Comparison of ENCODE assay signal across 7 mouse cellular contexts in genomic region chr2:32487124-32487623, GRCm38 (mm10). TPM values are rescaled to one million over a fixed set of nuclear protein-coding genes. Genes with fewer than 3 reads are reported as not detected.
A peak's percentile ranks its signal among the peaks of the same experiment; 100 is the strongest.
DNase-seq lines count a peak whose midpoint lies in the region; ATAC-seq lines count a peak whose summit lies in the region.

No protein-coding gene starts in this region.

- peak; percentile 84 for DNase-seq in adrenal gland, adult 8-10 months
- peak; percentile 91 for DNase-seq in embryo, embryonic 9.5 days (ENCODE audit: extremely low spot score)
- DNase-seq in kidney, adult 18-20 months: peak; percentile 97
- peak; percentile 98 for DNase-seq in limb, embryonic 11.5 days (ENCODE audit: low spot score)
- DNase-seq in spleen, adult 18-20 months: peak; percentile 72 to 89

- H3K27me3 ChIP-seq in limb, embryonic 11.5 days (ENCODE audit: control insufficient read depth, insufficient read depth, low read length): no peaks in the 10 kb centered on the region
- no peaks in the 10 kb centered on the region for H3K27me3 ChIP-seq in midbrain, embryonic 15.5 days (replicated peaks)

- no peak overlapping the region for H3K4me2 ChIP-seq in limb, embryonic 11.5 days (ENCODE audit: low read depth, severe bottlenecking)
- no peak overlapping the region for H3K4me2 ChIP-seq in midbrain, embryonic 15.5 days

- no peaks in the 10 kb centered on the region for H3K36me3 ChIP-seq in limb, embryonic 11.5 days (ENCODE audit: control insufficient read depth, insufficient read depth, low read length)
- no peaks in the 10 kb centered on the region for H3K36me3 ChIP-seq in midbrain, embryonic 15.5 days (replicated peaks)

- H3K27ac ChIP-seq in limb, embryonic 11.5 days (replicated peaks; ENCODE audit: low read depth, low read length): no peak overlapping the region
- H3K27ac ChIP-seq in midbrain, embryonic 15.5 days: no peak overlapping the region

- ATAC-seq in granulocyte monocyte progenitor cell, adult 5-6 weeks (replicated peaks; ENCODE audit: poor library complexity, severe bottlenecking): peak; percentile 87
- ATAC-seq in limb, embryonic 11.5 days (ENCODE audit: insufficient number of reproducible peaks, low FRiP score, low TSS enrichment, low read depth): peak; percentile 54; the same call in 1 of the 2 replicates
- ATAC-seq in midbrain, embryonic 15.5 days (replicated peaks): peak; percentile 54; the same call in 1 of the 2 replicates

- H3K4me1 ChIP-seq in limb, embryonic 11.5 days (ENCODE audit: control insufficient read depth, insufficient read depth, low read length): peaks cover 5% of the 10 kb centered on the region; the same call in 1 of the 2 replicates
- H3K4me1 ChIP-seq in midbrain, embryonic 15.5 days: no peaks in the 10 kb centered on the region

- 6% methylated on average over 6 of the region's 6 CpGs for WGBS in limb, embryonic 11.5 days
- WGBS in midbrain, embryonic 15.5 days: 6% methylated on average over 6 of the region's 6 CpGs

- no peaks in the 10 kb centered on the region for H3K9me3 ChIP-seq in limb, embryonic 11.5 days (ENCODE audit: control insufficient read depth, low read length)
- no peaks in the 10 kb centered on the region for H3K9me3 ChIP-seq in midbrain, embryonic 15.5 days

- no peak overlapping the region for H3K4me3 ChIP-seq in limb, embryonic 11.5 days (ENCODE audit: low read depth, low read length)
- H3K4me3 ChIP-seq in midbrain, embryonic 15.5 days: no peak overlapping the region

- H3K9ac ChIP-seq in limb, embryonic 11.5 days (ENCODE audit: low read length): no peak overlapping the region
- no peak overlapping the region for H3K9ac ChIP-seq in midbrain, embryonic 15.5 days

RNA-seq across cellular contexts. Expression of gene Slc25a25, which starts 35.9 kb away (rescaled TPM):
- total RNA-seq in adrenal gland, adult 8-10 months (2022): 10 to 100 TPM; 17.9 to 79.8 (median 27.3) TPM
- 7.1 and 19.9 TPM in 2 replicates for total RNA-seq in granulocyte monocyte progenitor cell, adult 5-6 weeks (2014; fragmentation: Nextera tagmentation)
- total RNA-seq in granulocyte monocyte progenitor cell, adult 5-6 weeks (2017): 8.1 and 14.6 TPM in 2 replicates
- 19.2 and 21.9 TPM in 2 replicates for polyA plus RNA-seq in limb, embryonic 11.5 days (2014; fragmentation: Nextera tagmentation; extraction: Ambion mirVana)
- 55.3 and 60.1 TPM in 2 replicates for polyA plus RNA-seq in midbrain, embryonic 15.5 days (2015; fragmentation: Nextera tagmentation; extraction: Ambion mirVana)

RNA-seq across cellular contexts. Expression of gene Naif1, which starts 36.9 kb away (rescaled TPM):
- total RNA-seq in adrenal gland, adult 8-10 months (2022): 1 to 10 TPM; 4.2 to 5.5 (median 5.0) TPM
- 3.7 and 4.6 TPM in 2 replicates for total RNA-seq in granulocyte monocyte progenitor cell, adult 5-6 weeks (2014; fragmentation: Nextera tagmentation)
- 3.0 and 4.8 TPM in 2 replicates for total RNA-seq in granulocyte monocyte progenitor cell, adult 5-6 weeks (2017)
- 5.6 and 6.9 TPM in 2 replicates for polyA plus RNA-seq in limb, embryonic 11.5 days (2014; fragmentation: Nextera tagmentation; extraction: Ambion mirVana)
- polyA plus RNA-seq in midbrain, embryonic 15.5 days (2015; fragmentation: Nextera tagmentation; extraction: Ambion mirVana): 5.7 and 5.9 TPM in 2 replicates

RNA-seq across cellular contexts. Expression of gene Fam102a, which starts 48.0 kb away (rescaled TPM):
- 10 to 100 TPM; 39.5 to 50.2 (median 47.2) TPM for total RNA-seq in adrenal gland, adult 8-10 months (2022)
- total RNA-seq in granulocyte monocyte progenitor cell, adult 5-6 weeks (2014; fragmentation: Nextera tagmentation): 2.4 and 3.8 TPM in 2 replicates
- total RNA-seq in granulocyte monocyte progenitor cell, adult 5-6 weeks (2017): 1.3 and 1.5 TPM in 2 replicates
- 9.8 and 12.4 TPM in 2 replicates for polyA plus RNA-seq in limb, embryonic 11.5 days (2014; fragmentation: Nextera tagmentation; extraction: Ambion mirVana)
- 7.3 TPM in 2 replicates for polyA plus RNA-seq in midbrain, embryonic 15.5 days (2015; fragmentation: Nextera tagmentation; extraction: Ambion mirVana)

Comparison
In these comparisons a context has a peak if more than half of its experiments do, and no peak if none do; other contexts are left out.
1. RNA of gene Fam102a, which starts 48.0 kb away (total RNA-seq): 39.5 to 50.2 TPM in adrenal gland, adult 8-10 months; 1.3 to 3.8 TPM in granulocyte monocyte progenitor cell, adult 5-6 weeks; every median in the first group is over 4 times any median in the second.
2. Peak in every context shown above with its lines, with median percentiles within 50 percentile points of each other: DNase-seq and ATAC-seq.